Mouse (Mus musculus) layer of hippocampus, adult 9-10 months (tissue): ENCODE data around the gene Tbc1d5.

Experiments
- DNase-seq: peaks from one replicate; pipeline ENCODE4 v3.0.0; 2022; ENCODE audit warnings: low spot score

The Tbc1d5 gene

DNA sequence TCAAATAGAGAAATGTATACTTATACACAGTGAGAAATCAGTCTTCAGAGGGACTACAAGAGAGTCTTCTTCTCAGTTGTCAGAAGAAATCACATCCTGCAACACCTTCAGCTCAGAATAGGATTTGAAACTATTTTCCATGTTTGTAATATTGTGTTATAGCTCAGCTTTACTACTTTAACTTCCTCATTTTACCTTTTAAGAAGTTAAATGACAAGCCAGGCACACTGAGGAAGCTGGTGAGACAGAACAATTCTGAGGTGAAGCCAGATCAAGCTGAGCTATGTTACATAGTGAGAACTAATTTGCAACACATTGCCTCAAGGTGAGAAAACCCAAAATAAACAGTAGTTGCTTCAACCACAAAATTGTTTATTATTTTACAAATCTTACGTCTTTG, 135.3 kb downstream of the Tbc1d5 start:
- DNase-seq, result no peak

DNA sequence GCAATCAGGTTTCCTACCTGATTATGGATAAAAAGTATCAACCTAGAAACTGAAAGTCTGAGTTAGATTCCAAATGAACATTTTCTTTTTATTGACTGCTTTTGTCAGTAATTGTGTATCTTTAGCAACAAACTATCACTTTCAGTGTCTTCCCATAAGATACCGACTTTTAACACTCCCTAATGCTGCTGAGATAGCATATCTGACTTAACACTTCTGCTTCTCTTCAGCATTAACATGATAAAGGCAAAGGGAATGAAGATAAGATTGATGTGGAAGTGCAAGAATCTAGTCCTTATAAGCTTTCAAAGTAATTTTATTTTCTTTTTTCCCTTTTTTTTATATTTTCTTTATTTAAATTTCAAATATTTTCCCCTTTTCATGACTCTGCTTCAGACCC, 138.3 kb downstream of the Tbc1d5 start:
- DNase-seq, result no peak

DNA sequence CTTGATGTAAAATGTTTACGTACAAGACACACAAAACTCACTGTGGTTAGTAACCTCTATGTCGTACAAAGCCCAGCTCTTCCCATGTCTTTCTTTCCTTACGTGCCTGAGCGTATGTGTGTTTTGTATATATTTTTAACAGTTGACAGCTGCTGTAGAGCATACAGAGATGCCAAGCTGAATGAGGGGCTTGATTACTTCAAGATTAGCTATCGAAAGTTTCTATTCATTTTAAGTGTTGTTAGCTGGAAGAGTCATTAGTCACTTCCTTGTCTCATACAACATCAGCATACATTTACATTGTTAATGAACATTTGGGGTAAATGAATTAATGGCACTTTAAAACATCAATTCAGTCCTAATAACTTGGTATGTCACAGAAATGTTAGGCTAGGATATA, 155.9 kb downstream of the Tbc1d5 start:
- DNase-seq, result no peak

DNA sequence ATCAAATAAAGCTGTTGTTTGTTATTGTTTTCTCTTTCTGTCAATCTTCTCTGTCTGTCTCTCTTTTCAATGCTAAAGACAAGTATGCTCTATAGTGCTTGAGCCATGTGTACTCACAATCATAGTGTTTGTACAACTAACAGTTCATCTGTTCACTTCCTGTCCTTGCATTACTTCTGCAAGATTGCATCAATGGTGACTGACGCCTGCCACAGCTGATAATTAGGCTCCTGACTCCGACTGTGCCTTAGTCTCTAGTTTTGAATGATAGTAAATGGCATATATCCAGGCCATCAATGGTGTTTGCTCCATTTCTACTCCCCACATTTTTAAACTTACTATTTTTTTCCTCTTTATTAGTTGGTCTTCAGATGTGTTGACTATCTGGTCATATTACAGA, 162.8 kb downstream of the Tbc1d5 start:
- DNase-seq, result no peak

DNA sequence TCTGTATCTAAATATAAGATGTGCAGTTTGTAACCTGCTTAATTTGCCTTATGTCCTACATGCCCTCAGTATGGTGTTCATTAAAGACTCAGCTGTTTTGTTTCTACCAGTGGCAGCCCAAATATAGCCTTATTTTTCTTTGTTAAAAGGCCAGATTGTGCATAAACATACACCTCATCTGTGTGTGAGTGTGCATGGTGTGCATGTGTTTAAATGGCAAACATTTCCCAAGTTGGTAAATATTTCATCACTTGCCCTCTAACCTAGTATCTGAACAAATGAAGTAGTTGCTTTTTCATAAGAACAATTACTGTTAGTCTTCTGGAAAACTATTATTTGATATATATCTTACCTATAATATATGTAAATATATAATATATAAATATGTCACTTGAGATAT, 165.2 kb downstream of the Tbc1d5 start:
- DNase-seq, result no peak

DNA sequence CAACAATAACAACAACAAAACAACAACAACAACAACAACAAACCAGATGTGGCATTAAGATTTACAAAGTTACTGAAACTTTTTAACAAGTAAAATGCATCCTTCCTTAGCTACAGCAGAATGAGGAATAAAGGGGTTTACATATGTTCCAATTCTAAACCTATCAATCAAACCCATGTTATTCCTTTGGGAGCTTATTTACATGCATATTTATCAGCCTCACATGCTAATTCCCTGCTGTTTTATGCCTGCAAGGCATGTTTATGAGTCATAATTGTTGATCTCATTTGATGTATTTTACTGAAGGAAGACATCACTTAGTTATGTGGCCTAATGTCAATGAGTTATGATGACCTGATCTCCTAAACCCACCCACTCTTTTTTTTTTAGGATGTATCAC, 176.0 kb downstream of the Tbc1d5 start:
- DNase-seq, result no peak

DNA sequence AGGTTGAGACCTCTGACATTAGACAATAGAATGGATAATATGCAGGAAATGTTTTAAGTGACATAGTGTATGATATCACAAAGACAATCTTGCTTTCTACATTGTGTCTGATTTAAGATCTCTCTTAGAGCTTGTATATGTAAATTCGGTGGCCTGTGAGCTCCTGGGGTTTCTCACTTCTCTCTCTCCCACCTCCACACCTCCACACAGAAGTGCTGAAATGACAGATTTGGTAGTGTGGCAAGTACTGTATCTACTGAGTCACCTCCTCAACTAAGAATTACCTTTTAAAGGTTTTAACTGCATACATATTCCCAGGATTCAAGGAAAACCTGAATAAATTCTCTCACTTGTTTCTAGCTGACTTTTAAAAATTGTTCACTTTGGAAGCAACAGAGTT, 180.9 kb downstream of the Tbc1d5 start:
- DNase-seq, result no peak

DNA sequence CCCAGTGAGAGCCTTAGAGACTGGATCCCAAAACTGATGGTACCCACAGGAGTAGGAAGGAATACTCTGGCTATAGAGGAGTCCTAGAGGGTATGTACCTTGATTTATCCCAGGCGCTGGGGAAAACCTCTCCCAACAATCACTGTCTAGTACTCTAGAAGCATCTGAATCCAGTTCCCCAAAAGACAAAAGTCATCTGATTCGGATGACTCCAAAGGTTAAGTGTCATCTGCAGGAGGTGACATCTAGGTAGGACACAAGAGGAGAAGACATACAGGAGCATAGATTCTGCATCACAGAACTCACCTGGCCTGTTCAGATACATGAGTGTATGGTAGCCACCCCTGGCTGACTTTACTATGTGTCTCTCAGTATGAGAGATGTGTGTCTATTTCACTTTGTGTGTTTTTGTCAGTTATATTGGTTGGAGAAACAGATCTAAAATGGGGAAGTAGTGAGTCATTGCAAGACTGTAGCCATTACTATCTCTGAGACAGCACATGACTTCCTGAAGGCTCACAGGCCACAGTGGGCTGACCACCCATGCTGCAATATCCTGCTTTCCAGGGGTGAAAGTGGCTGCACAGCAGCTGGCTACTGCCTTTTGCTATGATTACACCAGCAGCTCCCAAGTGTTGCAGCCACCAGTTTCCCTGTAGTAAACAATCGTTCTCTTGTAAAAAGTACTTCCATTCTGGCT, 185.7 kb downstream of the Tbc1d5 start:
- DNase-seq, result no peak

DNA sequence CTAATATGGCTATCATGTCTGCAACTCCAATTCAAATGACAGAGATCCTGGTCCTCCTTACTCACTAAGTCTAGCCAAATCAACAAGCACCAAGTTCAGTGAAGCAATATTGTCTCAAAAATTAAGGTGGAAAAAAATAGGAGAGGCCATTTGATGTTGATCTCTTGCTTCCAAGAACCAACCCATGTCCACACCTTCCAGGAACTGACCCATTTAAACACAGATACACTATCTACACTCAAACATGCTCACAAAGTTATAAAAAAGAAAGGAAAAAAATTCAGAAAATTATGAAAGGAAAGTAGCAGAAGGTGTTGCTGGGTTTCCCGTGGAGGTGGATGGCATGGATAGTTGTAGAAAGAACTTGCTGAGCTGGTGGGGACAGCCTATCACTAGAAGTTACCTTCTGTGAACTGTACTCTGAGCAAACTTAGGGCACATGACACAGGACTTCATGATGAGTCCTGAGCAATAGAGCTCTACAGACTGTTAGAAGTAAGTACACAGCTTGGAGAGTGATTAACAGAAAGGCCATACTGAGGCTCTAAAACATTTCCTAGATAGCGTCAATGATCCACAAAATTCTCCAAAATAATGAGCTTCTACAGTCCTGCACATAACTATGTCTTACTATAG, 188.3 kb downstream of the Tbc1d5 start:
- no peak for DNase-seq

DNA sequence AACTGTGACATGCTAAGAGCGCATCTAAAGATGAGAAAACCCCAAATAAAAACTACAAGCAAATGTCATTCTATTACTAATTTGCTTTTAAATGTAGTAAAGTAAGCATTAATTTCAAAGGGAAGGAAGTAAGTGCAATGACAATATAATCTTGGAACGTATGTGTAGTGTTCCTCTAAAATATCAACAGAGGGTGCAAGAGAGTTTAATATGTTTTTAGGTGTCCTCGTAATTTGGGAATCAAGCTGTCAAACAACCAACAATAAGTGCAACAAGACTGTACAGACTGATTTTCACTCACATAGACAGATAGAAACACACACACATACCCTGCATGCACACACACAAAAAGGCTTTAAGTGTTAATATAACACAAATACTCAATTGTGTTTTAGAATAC, 191.2 kb downstream of the Tbc1d5 start:
- no peak for DNase-seq

DNA sequence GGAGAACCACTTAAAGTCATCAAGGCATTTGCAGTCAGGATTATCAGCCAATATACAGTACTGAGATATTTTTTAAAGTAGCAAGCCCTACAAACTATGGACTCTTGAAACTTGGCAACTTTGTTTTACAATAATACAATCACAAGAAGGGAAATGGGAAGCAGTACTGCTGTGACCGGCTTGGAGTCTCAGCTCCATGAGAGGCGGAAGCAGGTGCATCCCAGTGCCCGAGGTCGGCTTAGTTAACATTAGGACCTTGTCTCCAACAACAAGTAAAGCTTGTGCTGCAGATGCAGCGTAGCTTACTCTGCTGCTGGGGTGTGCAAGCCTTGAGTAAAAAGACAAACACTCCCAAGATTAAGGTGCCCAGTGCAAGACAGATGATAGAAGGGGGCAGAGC, 197.2 kb downstream of the Tbc1d5 start:
- DNase-seq, result no peak

DNA sequence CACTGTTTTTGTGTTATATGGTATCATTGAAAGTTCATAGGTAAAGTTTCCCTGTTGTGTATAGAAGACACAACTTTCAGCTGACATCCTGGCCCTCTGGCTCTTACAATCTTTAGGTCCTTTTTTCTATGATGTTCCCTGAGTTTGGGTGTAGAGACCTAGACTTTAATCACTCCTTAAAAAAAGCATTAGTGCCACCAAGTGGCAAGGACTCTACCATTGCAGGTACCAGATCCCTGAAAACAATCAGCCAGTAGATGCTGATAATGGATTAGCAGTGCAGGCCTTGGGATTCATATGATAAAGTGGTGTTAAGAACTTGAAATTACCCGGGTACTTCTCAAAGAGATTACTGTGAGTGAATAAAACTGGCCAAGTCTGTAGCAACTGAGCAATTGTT, 207.0 kb downstream of the Tbc1d5 start:
- DNase-seq, result no peak

DNA sequence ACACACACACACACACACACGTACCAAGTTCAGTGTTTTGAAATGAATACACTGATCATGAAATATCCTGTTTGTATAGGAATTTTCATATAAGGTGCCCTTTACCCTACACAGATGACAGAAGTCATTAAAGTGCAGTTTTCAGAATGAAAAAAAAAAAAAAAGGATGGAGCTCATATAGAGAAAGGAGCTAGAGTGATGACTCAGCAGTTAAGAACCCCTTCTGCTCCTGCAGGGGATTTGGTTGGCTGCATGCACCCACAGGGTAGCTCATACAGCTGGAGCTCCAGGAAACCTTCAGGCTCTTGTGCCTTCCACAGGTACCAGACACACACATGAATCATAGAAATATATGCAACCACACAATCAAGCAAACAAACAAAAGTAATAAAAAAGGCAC, 213.0 kb downstream of the Tbc1d5 start:
- no peak for DNase-seq

DNA sequence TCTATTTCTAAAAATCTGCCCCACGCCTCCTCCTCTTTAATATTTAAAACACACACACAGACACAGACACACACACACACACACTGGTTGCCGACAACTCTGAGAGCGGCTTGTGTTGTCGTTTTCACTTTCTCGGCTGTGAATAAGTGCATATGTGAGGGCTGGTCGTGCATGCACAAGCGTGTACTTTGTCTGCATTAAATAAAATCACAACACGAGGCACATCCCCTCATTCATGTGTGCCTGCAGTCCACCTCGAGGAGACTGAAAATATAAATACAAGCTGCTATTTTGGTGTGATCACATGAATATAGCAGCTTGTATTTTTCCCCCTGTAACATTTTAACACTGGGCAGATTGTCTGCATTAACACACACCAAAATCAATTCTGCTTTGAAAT, 224.8 kb downstream of the Tbc1d5 start:
- DNase-seq, result no peak

DNA sequence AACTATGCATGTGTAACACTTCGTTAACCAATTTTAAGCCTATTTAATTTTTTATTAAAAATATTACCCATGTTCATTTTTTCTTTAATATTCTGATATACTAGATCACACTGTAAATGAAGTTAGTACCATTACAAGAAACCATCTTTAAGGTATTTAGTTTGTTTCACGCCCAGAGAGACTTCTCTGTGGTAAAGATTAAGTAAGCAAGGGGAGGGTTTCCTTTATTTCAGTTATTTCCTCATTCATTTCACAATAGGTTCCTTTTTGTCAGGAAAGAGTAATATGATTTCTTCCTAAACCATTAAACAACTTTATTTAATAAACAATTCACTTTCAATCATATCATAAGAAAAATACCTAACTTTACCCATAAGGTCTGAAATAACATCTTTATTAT, 256.8 kb downstream of the Tbc1d5 start:
- DNase-seq, result no peak

DNA sequence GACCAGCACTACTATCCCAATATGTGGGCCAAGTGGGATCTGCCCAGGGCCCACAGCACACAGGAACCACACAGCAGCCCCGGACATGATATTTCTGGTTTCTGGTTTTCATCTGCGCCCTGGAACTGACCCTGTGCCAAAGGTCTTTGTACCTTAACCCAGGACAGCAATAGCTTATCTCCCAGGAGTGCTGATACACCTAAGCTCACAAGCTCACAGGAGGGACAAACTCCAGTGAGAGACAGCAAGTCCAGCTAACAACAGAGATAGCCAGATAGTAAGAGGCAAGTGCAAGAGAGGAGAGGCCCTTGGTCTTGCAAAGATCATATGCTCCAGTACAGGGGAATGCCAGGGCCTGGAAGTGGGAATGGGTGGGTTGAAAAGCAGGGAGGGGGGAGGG, 263.9 kb downstream of the Tbc1d5 start:
- DNase-seq, result no peak

DNA sequence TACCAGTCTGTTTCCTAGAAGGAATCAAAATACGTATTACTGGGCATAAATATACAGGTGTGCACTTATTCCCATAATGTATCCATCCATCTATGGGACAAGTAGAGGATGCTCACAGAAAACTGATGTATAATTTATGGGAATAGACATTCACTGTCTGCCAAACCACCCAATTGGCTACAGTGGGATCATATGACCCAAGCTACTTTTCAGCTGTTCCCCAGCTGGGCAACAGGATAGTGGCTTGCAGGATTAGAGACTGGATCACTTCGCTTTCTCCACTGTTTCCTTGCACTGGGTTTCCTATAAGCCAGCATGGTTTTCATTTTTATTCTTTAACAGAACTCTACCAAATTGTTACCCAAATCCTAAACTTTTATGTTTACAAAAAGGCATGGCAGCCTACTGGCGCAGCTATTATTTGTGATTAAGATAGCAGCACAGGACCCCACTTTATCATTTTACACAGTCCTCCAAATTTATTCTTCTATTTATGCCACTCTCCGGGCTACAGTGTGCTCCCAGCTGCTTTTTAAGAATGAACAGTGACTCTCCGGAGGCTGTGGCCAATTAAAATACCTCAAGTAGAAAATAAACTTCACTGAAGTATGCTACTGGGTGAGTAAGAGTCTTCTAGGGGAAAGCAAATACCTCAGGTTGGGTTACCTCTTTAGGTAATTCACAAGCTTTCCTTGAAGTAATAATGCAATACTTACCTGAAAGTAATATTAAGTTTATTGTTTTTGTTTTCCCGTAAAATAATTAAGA, 270.4 kb downstream of the Tbc1d5 start:
- DNase-seq, result no peak

DNA sequence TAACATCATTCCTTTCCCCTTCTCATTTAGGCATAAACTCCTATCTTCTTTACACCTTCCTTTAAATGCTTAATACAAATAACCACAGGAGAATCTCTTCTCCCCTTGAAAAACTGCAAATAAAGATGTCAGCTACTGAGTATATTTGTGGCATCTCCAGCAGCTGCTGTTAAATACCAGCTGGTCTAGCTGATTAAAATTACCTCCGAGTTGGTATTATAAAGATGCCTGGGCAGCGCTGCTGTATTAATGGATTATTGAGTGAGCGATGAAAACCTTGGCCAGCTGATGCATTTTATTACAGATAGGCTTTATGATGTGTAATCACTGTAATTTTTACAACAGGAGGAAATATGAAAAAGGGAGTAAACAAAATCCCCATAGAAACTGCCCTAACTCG, 271.0 kb downstream of the Tbc1d5 start:
- no peak for DNase-seq

DNA sequence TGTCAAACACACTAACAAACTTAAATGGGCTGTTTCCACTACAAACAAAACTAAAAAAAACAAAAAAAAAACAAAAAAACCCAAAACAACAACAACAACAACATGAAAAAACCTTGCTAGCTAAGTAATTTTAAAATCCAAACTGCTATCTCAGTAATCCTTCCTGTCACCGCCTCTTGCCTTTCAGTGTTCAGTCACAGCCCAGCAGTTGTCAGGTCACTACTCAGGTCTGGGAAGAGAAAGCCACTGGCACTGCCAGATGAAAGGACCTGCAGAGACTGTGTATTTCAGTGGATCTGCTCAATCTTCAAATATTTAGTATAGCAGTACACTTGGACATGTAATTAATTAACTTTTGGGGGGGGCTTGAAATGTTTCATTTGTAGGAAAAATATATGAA, 272.5 kb downstream of the Tbc1d5 start:
- DNase-seq, result no peak

DNA sequence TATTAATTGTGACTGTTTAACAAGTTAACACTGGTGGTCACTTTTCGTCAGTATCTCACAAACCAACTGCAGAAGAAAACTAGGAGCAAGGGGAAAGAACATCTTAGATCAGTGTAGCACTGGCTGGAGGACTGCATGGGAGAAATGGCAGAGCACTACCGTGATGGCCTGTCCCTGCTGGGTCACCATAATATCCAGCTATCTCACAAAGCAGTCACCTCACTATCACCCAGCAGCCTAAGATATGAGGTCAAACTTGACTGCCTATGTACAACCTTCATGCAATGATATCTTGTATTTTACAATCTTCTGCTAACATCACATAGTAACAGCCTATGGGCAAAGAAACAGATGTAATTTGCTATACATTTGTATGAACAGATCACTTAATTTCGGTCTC, 274.7 kb downstream of the Tbc1d5 start:
- DNase-seq, result no peak

DNA sequence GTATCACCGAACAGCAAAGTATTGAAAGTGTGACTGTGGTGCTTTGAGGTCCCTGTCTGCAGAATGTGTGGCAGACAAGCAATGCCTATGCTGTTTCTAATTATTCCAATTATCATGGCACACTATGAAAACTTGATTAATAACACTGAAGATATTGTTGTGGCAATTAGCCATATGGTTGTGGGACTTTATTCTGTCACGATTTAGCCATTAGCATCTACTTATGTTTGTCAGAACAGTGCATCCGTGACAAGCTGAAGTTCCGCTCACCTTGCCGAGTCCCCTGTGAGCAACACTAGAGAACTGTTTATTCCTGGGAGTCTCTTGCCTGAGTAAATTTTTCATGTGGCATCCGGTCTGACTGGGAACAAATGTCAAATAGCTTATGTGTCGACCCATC, 281.3 kb downstream of the Tbc1d5 start:
- DNase-seq, result no peak

DNA sequence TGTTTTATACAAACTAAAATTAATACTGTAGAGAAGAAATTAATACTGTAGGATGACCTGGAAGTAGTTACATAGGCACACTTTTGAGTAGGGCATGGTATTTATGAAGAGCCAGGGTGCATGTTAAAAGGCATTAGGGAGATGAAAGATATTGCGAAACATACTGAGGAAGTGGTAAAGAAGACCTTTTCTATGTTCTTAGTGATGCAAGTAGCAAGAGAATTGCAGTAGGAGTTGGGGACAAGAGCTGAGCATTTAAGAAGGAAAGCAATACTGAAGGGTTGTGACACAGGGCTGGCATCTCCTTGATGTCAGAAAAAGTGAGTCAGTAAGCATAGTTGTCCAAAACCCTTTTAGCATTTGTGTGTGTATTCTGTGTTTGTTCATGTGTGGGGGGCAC, 289.7 kb downstream of the Tbc1d5 start:
- no peak for DNase-seq

DNA sequence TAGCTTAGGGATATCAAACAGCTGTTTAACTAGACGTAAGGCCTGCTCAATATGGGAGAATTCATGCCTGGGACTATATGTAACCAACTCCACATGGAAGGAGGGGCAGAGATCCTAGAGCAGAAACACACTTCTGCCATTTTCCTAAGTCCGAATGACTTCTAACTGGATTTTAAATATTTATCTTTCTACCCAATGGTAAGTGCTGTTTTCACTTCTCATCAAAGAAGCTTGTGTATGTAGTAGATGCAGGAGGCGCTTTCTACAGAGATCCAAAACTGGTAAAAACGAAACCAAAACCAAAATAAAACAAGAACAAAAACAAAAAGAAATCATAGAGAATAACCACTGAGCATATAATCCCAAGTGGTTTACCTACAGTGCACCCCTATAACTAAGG, 299.2 kb downstream of the Tbc1d5 start:
- DNase-seq, result no peak

DNA sequence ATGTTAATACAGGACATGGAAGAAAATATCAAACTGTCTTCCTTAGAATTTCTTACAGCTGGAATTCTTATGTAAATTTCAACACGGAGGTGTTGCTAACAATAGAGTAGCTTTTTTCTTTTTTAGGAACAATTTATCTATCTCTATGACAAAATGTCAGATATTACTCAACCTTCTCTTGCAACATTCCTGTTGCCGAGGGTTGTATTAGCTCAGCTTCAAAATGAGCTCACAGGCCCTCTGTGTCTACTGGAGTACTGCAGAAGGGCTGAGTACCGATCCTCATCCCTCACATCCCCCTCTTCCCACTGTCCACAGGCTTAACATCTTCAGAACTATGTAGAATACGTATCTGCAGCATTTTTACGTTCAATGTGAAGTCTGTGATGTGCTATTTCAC, 302.7 kb downstream of the Tbc1d5 start:
- no peak for DNase-seq
